Mouse (Mus musculus): ENCODE results near the gene Ccnyl1.

Gene Ccnyl1

GRCm38 (mm10) chr1:64701780-64702179 lies 11.5 kb downstream of the Ccnyl1 start:
- DNase-seq (ENCODE audit: low spot score in 2 of 2) = no peak

- peak; percentile 58 to 66 for DNase-seq (ENCODE audit: low spot score in 2 of 2)
Measured at GRCm38 (mm10) chr1:64705230-64705629, 15.0 kb downstream of the Ccnyl1 start.

DNA sequence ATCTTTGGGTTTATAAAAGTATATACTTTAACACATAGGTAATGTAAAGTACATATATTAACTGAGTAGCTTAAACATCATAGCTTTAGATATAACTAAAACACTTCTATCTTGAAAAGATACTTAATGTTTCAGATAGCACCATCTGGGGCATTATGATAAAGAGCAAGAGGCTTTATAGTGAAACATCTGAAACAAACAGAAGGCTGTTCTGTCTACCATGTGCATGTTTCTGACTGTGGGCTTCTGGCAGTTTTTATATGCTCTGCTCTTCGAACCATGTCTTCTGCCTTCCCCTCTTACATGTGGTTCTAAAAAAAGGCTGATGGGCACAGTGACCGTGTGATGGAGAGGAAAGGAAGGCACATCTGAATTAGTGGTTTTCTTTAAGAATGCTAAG lies 16.4 kb downstream of the Ccnyl1 start:
- no peak for DNase-seq (ENCODE audit: low spot score in 2 of 2)

GRCm38 (mm10) chr1:64709891-64710290 lies 19.6 kb downstream of the Ccnyl1 start:
- peak; percentile 12 to 14 for DNase-seq (ENCODE audit: low spot score in 2 of 2)

GRCm38 (mm10) chr1:64712006-64712760 lies 21.9 kb downstream of the Ccnyl1 start:
- no peak for DNase-seq (ENCODE audit: low spot score in 2 of 2)

- DNase-seq (ENCODE audit: low spot score in 2 of 2) = no peak
Measured at GRCm38 (mm10) chr1:64715458-64715857, 25.2 kb downstream of the Ccnyl1 start.

DNA sequence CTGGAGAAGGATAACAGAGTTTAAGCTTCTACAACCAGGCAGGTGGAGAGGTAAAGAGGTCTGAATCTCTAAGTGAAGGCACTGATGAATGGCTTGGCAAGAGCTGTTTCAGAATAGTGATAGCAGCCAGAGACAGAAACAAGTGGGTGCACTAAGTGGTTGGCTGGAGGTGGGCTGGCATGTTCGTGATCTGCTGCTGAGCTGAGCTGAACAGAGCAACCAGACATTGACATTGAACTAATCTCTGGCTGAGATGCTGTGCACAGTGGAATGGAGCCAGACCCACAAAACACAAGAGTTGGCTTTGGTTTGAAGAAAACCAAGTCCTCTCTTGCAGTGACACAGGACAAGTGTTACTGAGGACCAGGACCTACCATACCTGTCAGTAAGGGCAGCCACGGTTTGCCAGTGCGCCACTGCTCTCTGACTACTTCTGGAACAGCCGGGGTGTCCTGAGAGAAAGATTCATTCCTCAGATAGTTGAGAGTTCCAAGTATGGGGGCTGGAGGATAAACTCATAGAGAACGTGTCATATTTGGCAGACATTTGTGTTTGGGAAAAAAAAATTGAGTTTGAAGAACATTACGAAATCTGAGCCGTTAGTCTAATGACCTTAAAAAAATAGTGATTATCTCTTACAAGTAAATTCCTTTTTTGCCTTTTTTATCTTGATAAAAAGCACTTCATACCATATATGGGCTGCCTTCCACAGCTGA lies 26.5 kb downstream of the Ccnyl1 start:
- DNase-seq (ENCODE audit: low spot score in 2 of 2) = no peak

GRCm38 (mm10) chr1:64717504-64717903 lies 27.2 kb downstream of the Ccnyl1 start:
- peak; percentile 72 to 74 for DNase-seq (ENCODE audit: low spot score in 2 of 2)

GRCm38 (mm10) chr1:64721034-64721587 lies 30.9 kb downstream of the Ccnyl1 start:
- no peak for DNase-seq (ENCODE audit: low spot score in 2 of 2)

GRCm38 (mm10) chr1:64730046-64730445 lies 39.8 kb downstream of the Ccnyl1 start:
- DNase-seq (ENCODE audit: low spot score in 2 of 2) = no peak

- DNase-seq (ENCODE audit: low spot score in 2 of 2) = no peak
Measured at GRCm38 (mm10) chr1:64731341-64732020, 41.2 kb downstream of the Ccnyl1 start.

DNA sequence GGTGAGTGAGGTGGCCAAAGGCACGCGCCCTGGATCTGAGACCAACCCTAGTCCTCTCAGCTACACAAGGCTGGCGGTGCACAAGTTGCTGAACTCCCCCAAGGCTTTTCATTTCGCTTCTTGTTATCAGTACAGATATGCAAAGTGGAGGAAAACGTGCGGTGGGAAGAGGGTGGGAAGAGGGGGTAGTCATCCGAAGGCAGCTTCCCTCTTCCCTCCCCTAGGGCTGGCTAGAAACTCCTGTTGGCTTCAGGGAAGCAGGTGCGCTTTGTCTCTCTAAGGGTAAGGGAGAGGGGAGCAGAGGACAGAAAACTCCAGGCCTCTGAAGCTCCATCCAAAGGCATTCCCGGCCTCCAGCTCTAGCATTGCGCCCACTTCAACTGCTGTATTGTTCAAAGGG lies 41.9 kb downstream of the Ccnyl1 start:
- DNase-seq (ENCODE audit: low spot score in 2 of 2) = no peak

GRCm38 (mm10) chr1:64732637-64733200 lies 42.5 kb downstream of the Ccnyl1 start:
- DNase-seq (ENCODE audit: low spot score in 2 of 2) = no peak

DNA sequence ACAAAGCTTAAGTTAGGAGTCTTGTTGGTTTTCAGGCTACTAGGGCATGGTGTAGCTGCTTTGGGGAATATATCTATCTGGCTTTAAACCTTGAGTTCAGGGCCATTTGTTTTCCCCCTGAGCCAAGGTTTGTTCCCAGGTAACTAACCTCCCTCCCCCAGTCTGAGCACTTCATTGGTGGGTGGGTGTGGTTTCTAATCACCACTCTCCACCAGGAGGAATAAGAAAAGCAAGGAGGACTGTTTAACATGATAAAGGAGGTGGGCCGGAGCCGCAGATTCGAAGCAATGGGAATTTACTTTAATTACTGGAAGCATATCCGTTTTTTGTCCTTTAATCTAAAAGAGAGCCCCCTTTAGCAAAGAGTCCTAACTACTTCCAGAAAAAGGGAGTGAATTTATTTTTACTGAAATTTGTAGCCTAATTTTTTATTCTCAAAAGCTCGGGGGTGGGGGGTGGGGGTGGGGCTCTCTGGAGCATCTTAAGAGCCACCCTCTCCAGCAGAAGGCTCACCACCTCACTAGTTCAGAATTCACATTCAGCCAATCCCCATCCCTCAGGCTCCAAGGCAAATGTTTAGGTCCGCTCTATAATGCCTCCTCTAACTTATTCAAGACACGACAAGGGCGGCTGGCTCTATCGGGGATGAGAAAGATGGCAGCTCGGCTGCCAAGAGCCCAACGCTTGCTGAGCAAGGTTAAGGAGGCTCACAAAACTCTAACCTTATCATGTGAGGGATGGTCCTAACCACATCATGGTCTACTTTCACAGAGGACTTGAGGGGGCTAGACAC lies 43.4 kb downstream of the Ccnyl1 start:
- DNase-seq (ENCODE audit: low spot score in 2 of 2) = peak in 1 of 2 experiments; percentile 34

GRCm38 (mm10) chr1:64734771-64735750 lies 44.8 kb downstream of the Ccnyl1 start:
- DNase-seq (ENCODE audit: low spot score in 2 of 2) = peak in 1 of 2 experiments; percentile 14

- DNase-seq (ENCODE audit: low spot score in 2 of 2) = peak; percentile 40 to 44
Measured at GRCm38 (mm10) chr1:64735781-64736680, 45.8 kb downstream of the Ccnyl1 start.

DNA sequence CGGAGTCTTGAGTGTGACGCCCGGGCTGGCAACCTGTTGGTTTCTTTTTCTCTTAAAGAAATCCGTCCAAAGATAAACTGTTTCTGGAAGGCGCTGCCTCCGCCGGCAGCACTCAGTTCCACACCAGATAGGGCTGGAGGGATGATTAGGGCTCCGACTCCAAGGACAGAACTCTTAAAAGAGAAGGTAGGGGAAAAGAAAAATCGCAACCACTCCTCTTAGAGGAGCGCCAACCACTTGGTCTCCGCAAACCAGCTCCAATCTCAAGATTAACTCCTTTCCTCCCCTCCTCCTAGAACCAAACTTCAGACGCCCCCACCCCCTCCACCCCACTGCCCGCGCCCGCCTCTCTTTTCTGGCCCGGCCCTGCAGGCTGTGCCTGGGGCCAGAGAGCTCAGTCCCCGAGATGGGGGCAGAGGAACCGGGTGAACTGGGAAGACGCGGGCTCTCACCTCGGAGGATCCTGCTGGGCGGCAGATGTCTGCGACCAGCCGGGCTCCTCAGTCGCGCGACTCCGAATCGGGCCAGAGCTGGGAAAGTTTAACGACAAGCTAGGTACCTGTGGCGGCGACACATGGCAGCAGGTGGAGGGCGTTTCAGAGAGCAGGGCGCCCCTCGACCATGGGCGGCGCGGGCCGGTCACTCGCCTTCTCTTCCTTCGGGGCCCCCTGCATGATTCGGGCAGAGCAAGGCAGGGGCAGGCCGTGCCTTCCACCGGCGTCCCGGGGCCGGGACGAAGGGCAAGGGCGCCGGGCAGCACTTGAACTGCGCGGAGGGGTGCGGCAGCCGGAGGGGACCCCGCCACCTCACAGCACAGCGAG lies 46.6 kb downstream of the Ccnyl1 start:
- peak in 1 of 2 experiments; percentile 15 for DNase-seq (ENCODE audit: low spot score in 2 of 2)

All from spleen, postnatal 36 days (tissue).